In the genomic region with DNA sequence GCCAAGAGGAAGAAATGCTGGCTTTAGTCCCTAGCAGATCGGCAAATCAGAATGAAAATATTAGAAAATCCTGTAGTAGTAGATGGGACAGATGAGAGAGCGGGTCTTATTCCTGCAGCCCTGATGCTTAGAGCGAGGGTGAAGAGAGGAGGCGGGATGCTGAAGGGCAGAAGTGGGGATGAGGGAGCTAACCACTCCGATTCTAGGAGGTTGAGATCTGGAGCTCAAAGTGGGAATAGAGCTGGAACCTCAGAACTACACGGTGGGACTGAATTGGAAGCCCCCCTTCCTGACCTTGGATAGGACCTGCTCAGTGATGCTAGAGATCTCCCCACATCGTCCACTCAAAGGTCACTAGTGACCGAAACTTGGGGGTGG, we compare ENCODE assay signal across 8 mouse cellular contexts. TPM values are rescaled to one million over a fixed set of nuclear protein-coding genes. Genes with fewer than 3 reads are reported as not detected.
DNase-seq lines count a peak whose midpoint lies in the region; ATAC-seq and TF ChIP-seq lines count a peak whose summit lies in the region.

No protein-coding gene starts in this region.

- H3K27me3 ChIP-seq in heart, embryonic 16.5 days (ENCODE audit: control insufficient read depth, insufficient read depth, low read length): peaks cover 9% of the 10 kb centered on the region
- H3K27me3 ChIP-seq in cerebellum, adult 2 months (ENCODE audit: control insufficient read depth, insufficient read depth, low read length): no peaks in the 10 kb centered on the region
- no peaks in the 10 kb centered on the region for H3K27me3 ChIP-seq in forebrain, postnatal 0 days (ENCODE audit: insufficient read depth, low read length)
- no peaks in the 10 kb centered on the region; the same call in 1 of the 2 replicates for H3K27me3 ChIP-seq in midbrain, embryonic 11.5 days (ENCODE audit: control insufficient read depth, insufficient read depth, low read length)

- no peaks in the 10 kb centered on the region for H3K9me3 ChIP-seq in heart, embryonic 16.5 days (replicated peaks; ENCODE audit: control insufficient read depth, low read length)
- H3K9me3 ChIP-seq in forebrain, postnatal 0 days (ENCODE audit: low read length): no peaks in the 10 kb centered on the region
- H3K9me3 ChIP-seq in midbrain, embryonic 11.5 days (ENCODE audit: control insufficient read depth, low read length): no peaks in the 10 kb centered on the region

- TF ChIP-seq POLR2A in cerebellum, adult 2 months (IDR thresholded peaks at IDR 0.05; ENCODE audit: borderline replicate concordance, insufficient read depth, low read length): no peak

- H3K36me3 ChIP-seq in heart, embryonic 16.5 days (ENCODE audit: control insufficient read depth, insufficient read depth): no peaks in the 10 kb centered on the region
- H3K36me3 ChIP-seq in forebrain, postnatal 0 days (ENCODE audit: insufficient read depth): no peaks in the 10 kb centered on the region
- H3K36me3 ChIP-seq in midbrain, embryonic 11.5 days (ENCODE audit: control insufficient read depth, insufficient read depth, low read length): no peaks in the 10 kb centered on the region

- H3K4me3 ChIP-seq in heart, embryonic 16.5 days (ENCODE audit: low read length): peak overlapping the region; percentile 68
- H3K4me3 ChIP-seq in cerebellum, adult 2 months (replicated peaks; ENCODE audit: insufficient read depth, low read depth, low read length): peak overlapping the region; percentile 64
- H3K4me3 ChIP-seq in forebrain, postnatal 0 days (ENCODE audit: low read depth, low read length): peak overlapping the region; percentile 56
- peak overlapping the region; percentile 61 for H3K4me3 ChIP-seq in midbrain, embryonic 11.5 days (ENCODE audit: low read depth, low read length)

- no peak overlapping the region for H3K27ac ChIP-seq in heart, embryonic 16.5 days (ENCODE audit: low read length)
- H3K27ac ChIP-seq in cerebellum, adult 2 months (ENCODE audit: insufficient read depth, low read length): peak overlapping the region; percentile 19; the same call in 1 of the 2 replicates
- H3K27ac ChIP-seq in forebrain, postnatal 0 days (ENCODE audit: low read depth, low read length): 0 out of 2 replicates have a peak overlapping the region, but pooled peaks have one; percentile 60
- H3K27ac ChIP-seq in midbrain, embryonic 11.5 days (ENCODE audit: low read depth, low read length): no peak overlapping the region

- peak overlapping the region; percentile 98 for H3K4me2 ChIP-seq in heart, embryonic 16.5 days (ENCODE audit: low read depth, low read length)
- peak overlapping the region; percentile 72 for H3K4me2 ChIP-seq in forebrain, postnatal 0 days (ENCODE audit: low read depth)
- peak overlapping the region; percentile 93 for H3K4me2 ChIP-seq in midbrain, embryonic 11.5 days

- peak overlapping the region; percentile 62; the same call in 1 of the 2 replicates for H3K9ac ChIP-seq in heart, embryonic 16.5 days (ENCODE audit: low read length)
- H3K9ac ChIP-seq in forebrain, postnatal 0 days: peak overlapping the region; percentile 66
- H3K9ac ChIP-seq in midbrain, embryonic 11.5 days (ENCODE audit: low read length): peak overlapping the region; percentile 61

- intact Hi-C loops in gastrocnemius, postnatal 14 days (cut with DNase I; ENCODE audit: low total_unique reads): no loop called here

- TF ChIP-seq CTCF in cerebellum, adult 2 months (IDR thresholded peaks at IDR 0.05; ENCODE audit: borderline replicate concordance, insufficient read depth, low read depth, low read length): no peak
- no peak for TF ChIP-seq CTCF in forebrain, postnatal 0 days (IDR thresholded peaks at IDR 0.05; ENCODE audit: low read depth)

- 3% methylated on average over 8 of the region's 8 CpGs for whole genome bisulfite sequencing in heart, embryonic 16.5 days
- 1% methylated on average over 8 of the region's 8 CpGs for WGBS in cerebellum, adult 2 months
- WGBS in forebrain, postnatal 0 days: 2% methylated on average over 8 of the region's 8 CpGs
- WGBS in midbrain, embryonic 11.5 days: 2% methylated on average over 8 of the region's 8 CpGs

- H3K4me1 ChIP-seq in heart, embryonic 16.5 days (ENCODE audit: control insufficient read depth, insufficient read depth, low read length): peaks cover 7% of the 10 kb centered on the region
- H3K4me1 ChIP-seq in cerebellum, adult 2 months (ENCODE audit: control insufficient read depth, insufficient read depth, low read length): no peaks in the 10 kb centered on the region
- 0 out of 2 replicates have a peak, but pooled peaks cover 5% of the 10 kb centered on the region for H3K4me1 ChIP-seq in forebrain, postnatal 0 days (ENCODE audit: insufficient read depth)
- H3K4me1 ChIP-seq in midbrain, embryonic 11.5 days (ENCODE audit: control insufficient read depth, insufficient read depth, low read length): no peaks in the 10 kb centered on the region

- ATAC-seq in heart, embryonic 16.5 days (replicated peaks; ENCODE audit: extremely low read depth, insufficient read depth, low FRiP score): no peak
- ATAC-seq in forebrain, postnatal 0 days: peak; percentile 21
- peak; percentile 54 for ATAC-seq in midbrain, embryonic 11.5 days (ENCODE audit: low FRiP score)

- no peak for DNase-seq in heart, adult 8-10 months (ENCODE audit: low spot score)
- peak in 1 of 2 experiments; percentile 48 for DNase-seq in cerebellum, adult 2 months
- no peak for DNase-seq in forebrain, postnatal 0 days
- peak; percentile 91 for DNase-seq in midbrain, embryonic 11.5 days (ENCODE audit: low spot score, missing footprints)
- no peak for DNase-seq in gastrocnemius, postnatal 14 days
- no peak for DNase-seq in urinary bladder, adult 2 months (ENCODE audit: low spot score)
- DNase-seq in spleen, postnatal 10 days (ENCODE audit: low spot score in 2 of 2): no peak

RNA-seq across cellular contexts. Expression of gene Fam184b, which starts 0.3 kb away (rescaled TPM):
- polyA plus RNA-seq in heart, embryonic 16.5 days (2015; fragmentation: Nextera tagmentation; extraction: Ambion mirVana): 0.12 and 0.25 TPM in 2 replicates
- total RNA-seq in heart, adult 8-10 months (2022): under 1 TPM in 2 of 4 experiments, not detected in 2; 0.06 to 0.09 TPM
- 6.4 and 6.9 TPM in 2 replicates for polyA plus RNA-seq in cerebellum, adult 2 months (2012; rRNA removed)
- total RNA-seq in forebrain, postnatal 0 days (2014; rRNA removed): 8.5 and 8.9 TPM in 2 replicates
- polyA plus RNA-seq in forebrain, postnatal 0 days (2015; fragmentation: Nextera tagmentation; extraction: Ambion mirVana): 5.7 and 8.0 TPM in 2 replicates
- polyA plus RNA-seq in midbrain, embryonic 11.5 days (2014; fragmentation: Nextera tagmentation; extraction: Ambion mirVana): 0.55 and 0.76 TPM in 2 replicates
- 1 to 10 TPM in 1 of 2 experiments, under 1 TPM in 1; 0.51 to 1.2 TPM for total RNA-seq in gastrocnemius, postnatal 14 days (2021)
- 0.01 and 0.03 TPM in 2 replicates for polyA plus RNA-seq in urinary bladder, adult 2 months (2012; rRNA removed)

RNA-seq across cellular contexts. Expression of gene Ncapg, which starts 30.0 kb away (rescaled TPM):
- 31.2 and 34.2 TPM in 2 replicates for polyA plus RNA-seq in heart, embryonic 16.5 days (2015; fragmentation: Nextera tagmentation; extraction: Ambion mirVana)
- total RNA-seq in heart, adult 8-10 months (2022): under 1 TPM; 0.06 to 0.63 (median 0.21) TPM
- 0.10 and 0.11 TPM in 2 replicates for polyA plus RNA-seq in cerebellum, adult 2 months (2012; rRNA removed)
- 3.8 and 5.7 TPM in 2 replicates for total RNA-seq in forebrain, postnatal 0 days (2014; rRNA removed)
- 3.5 and 4.4 TPM in 2 replicates for polyA plus RNA-seq in forebrain, postnatal 0 days (2015; fragmentation: Nextera tagmentation; extraction: Ambion mirVana)
- polyA plus RNA-seq in midbrain, embryonic 11.5 days (2014; fragmentation: Nextera tagmentation; extraction: Ambion mirVana): 83.0 and 95.3 TPM in 2 replicates
- 1 to 10 TPM; 1.7 to 1.8 TPM for total RNA-seq in gastrocnemius, postnatal 14 days (2021)
- 0.97 and 1.2 TPM in 2 replicates for polyA plus RNA-seq in urinary bladder, adult 2 months (2012; rRNA removed)

Comparison
In these comparisons a context has a peak if more than half of its experiments do, and no peak if none do; other contexts are left out.
1. H3K27ac ChIP-seq: peak in cerebellum, adult 2 months (single experiment) and forebrain, postnatal 0 days (single experiment); none in heart, embryonic 16.5 days (single experiment) and midbrain, embryonic 11.5 days (single experiment).
2. Peak in every context shown above with its lines, with median percentiles within 50 percentile points of each other: H3K4me2 ChIP-seq, H3K4me3 ChIP-seq and H3K9ac ChIP-seq.